Mouse (Mus musculus) CD4-positive, CD25-positive, alpha-beta regulatory T cell, adult 9 weeks (primary cell): ENCODE measurements around the gene Larp4. TPM values are rescaled to one million over a fixed set of nuclear protein-coding genes. Genes with fewer than 3 reads are reported as not detected.

Experiments used
- polyA plus RNA-seq: library from polyadenylated mRNA; unstranded; fragments of 100-300 nt; shearing (Covaris generic); gene quantifications from one replicate; pipeline ENCODE4 v1.2.1, GENCODE M21; 2017

Larp4 gene
- polyA plus RNA-seq, result 80.0 TPM

DNA sequence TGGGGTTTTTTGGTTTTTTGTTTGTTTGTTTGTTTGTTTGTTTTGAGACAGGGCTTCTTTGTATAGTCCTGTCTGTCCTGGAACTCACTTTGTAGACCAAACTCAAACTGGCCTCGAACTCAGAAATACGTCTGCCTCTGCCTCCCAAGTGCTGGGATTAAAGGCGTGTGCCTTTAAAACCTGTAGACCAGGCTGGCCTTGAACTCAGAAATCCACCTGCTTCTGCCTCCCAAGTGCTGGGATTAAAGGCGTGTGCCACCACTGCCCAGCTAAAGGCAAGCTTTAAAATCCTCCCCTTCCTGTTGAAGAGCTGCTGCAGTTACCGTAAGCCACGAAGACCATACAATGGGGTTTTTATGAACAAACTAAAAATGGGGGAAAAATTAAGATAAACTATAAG lies at the start of gene Larp4:
Gene Larp4, plus strand, starts transcription at position 301 of the 400 bp plus-strand sequence.

DNA sequence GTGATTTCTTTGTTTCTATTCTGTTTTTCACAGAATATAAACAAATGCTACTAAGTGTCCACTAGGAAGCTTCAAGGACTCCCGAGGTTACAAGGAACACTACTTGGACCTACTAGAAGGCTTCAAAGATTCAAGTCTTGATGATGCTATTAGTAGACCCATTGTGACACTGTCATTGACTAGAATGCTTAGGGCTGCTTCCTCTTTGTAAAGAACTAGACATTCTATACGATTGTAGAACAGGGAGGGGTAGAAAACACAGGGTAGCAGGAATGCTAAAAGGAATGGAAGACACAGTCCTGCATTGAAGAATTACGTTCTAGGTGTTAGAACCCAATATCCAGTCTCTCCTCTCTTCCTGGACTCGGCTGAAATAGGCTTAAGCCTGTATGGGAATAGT lies 2.9 kb upstream of the Larp4 start, which contains the start of gene Fam186a:
Gene Fam186a, minus strand, starts transcription at position 101 of the 400 bp plus-strand sequence.

DNA sequence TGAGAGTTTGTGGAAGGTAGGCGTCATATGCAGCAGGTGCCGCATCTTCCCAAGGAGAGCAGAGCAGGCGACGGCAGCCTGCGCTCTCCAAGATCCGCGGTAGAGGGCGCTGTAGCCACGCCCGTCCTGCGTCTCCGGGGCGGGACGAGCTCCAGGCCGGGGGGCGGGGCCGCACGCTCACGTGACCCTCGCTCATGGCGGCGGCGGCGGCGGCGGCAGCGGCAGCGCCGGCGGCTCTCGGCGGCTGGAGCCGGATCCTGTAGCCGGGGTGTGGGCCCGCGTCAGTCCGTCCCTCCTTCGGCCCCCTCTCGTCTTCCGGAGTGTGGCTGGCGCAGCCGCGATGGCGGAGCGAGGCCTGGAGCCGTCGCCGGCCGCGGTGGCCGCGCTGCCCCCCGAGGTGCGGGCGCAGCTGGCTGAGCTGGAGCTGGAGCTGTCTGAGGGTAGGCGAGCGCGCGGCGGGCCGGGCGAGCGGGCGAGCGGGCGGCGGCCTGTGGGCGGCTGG lies 68.7 kb downstream of the Larp4 start, which contains the start of gene Dip2b:
Gene Dip2b, plus strand, starts transcription at position 195 of the 502 bp plus-strand sequence.

Other genes starting within 250 kb of the Larp4 start
- 197 TPM for gene Cox14, start 244.4 kb upstream of the Larp4 start, polyA plus RNA-seq
- 68.0 TPM for gene Cers5, start 197.2 kb upstream of the Larp4 start, polyA plus RNA-seq
- gene Lima1, start 94.6 kb upstream of the Larp4 start, polyA plus RNA-seq, result 4.9 TPM
- gene Fam186a, start 3.0 kb upstream of the Larp4 start, polyA plus RNA-seq, result not detected
- 12.1 TPM for gene Dip2b, start 68.6 kb downstream of the Larp4 start, polyA plus RNA-seq